17 mouse cellular contexts compared by ENCODE assay signal in the genomic region with DNA sequence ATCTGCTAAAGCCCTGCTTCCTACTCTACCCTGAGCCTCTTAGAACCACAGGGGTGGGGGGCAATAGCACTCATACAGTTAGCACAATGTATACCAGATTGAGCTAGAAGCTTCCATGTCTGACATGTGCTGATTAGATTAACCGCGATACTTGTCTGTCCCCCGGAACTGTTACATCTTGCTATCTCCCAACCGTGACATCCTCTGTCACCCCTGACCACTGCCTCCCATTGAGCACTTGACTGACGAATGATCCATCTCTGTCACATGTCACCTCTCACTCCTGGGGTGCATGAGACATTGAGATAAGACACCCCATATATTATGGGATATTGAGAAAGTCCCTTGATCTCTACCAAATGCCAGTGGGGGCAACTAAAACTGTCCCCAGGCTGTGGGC.
"Had no signal": no experiment of that assay in that cellular context is flagged by ENCODE, and none has a peak within 500 bp of the region (broad histone marks: within the 10 kb centered on the region; RNA-seq: fewer than 3 reads in every experiment).

No protein-coding gene starts in this region.

- H3K36me3 ChIP-seq: limb, embryonic 13.5 days; midbrain, embryonic 10.5 days; neural tube, embryonic 15.5 days had no signal

- H3K9me3 ChIP-seq: limb, embryonic 13.5 days; midbrain, embryonic 10.5 days; neural tube, embryonic 15.5 days had no signal

- H3K4me3 ChIP-seq: layer of hippocampus, adult 2 months; limb, embryonic 13.5 days; midbrain, embryonic 10.5 days; myocyte; neural tube, embryonic 15.5 days had no signal

- H3K4me1 ChIP-seq: neural tube, embryonic 15.5 days had no signal

- H3K4me2 ChIP-seq: limb, embryonic 13.5 days; lung, embryonic 14.5 days; neural tube, embryonic 15.5 days had no signal

- H3K9ac ChIP-seq: limb, embryonic 13.5 days; liver, embryonic 14.5 days; lung, embryonic 14.5 days; neural tube, embryonic 15.5 days had no signal

- H3K27me3 ChIP-seq: limb, embryonic 13.5 days; neural tube, embryonic 15.5 days had no signal

- DNase-seq: kidney, adult 11 months; kidney, postnatal 10 days; kidney, postnatal 4 days; left cerebral cortex, postnatal 4 days; lung, embryonic 14.5 days; lung, postnatal 14 days; midbrain, embryonic 14.5 days; right cerebral cortex, adult 18-20 months; right cerebral cortex, postnatal 25 days had no signal

- H3K27ac ChIP-seq: layer of hippocampus, adult 2 months; limb, embryonic 13.5 days; liver, embryonic 14.5 days; macrophage; midbrain, embryonic 10.5 days; neural tube, embryonic 15.5 days; stomach, postnatal 0 days had no signal
